Mouse (Mus musculus) thymus, postnatal 4 days (tissue): ENCODE measurements around the gene Tnrc6a.
"Not testable (repeated sequence)": the region's sequence is repeated elsewhere in the genome, so short reads cannot be mapped to it uniquely, and the experiment has no call there.

Experiments used
- DNase-seq: peaks from one replicate; pipeline ENCODE4 v3.0.0; 2021

Tnrc6a gene

DNA sequence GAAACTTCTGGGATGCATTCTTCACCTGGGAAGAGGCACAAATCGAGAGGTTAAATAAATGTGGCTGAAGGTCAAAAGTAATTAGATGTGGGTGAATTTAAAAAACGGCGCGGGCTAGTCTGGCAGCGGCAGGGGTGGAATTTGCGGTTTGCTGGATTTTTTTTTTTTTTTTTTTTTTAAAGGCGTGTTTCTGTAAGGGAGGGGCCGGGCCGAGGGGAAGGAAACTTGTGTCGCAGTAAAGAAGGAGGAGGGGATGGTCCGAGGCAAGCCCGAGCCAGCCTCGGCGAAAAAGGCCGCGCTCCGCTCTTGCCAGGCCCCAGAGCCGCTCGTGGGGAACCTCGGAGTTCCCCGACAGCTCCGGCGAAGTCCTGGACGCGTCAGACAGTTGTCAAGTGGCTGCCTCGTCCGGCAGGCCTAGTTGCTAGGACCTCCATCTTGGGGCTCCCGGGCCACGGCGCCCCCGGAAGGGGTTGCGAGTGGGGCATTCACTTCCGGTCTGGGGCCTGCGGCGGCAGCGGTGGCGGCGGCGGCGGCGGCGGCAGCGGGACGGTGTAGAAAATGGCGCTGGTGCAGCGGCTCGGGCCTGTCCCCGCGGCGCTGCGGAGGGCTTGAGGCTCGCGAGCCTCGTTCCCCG lies at the start of gene Tnrc6a:
Tnrc6a (plus strand) TSS at position 221 of the 634 bp plus-strand sequence.
- peak; percentile 93 for DNase-seq

DNA sequence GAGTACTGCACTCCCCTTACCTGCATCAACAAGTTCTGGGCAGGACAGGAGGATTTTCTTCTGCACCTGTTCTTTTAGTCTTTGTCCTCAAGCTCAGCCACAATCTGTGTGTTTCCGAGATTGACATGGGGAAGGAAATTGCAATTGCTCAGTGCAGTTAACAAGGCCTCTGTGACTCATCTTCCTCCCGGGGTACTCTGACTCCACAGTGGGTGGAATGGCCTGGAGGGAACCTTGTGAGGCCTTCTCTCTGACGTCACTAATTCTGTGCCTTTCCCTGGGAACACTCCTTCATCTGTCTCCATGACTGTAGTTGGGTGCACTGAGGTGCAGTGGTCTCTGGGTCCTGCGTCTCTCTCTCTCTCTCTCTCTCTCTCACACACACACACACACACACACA lies 41.4 kb upstream of the Tnrc6a start:
- DNase-seq: no peak

DNA sequence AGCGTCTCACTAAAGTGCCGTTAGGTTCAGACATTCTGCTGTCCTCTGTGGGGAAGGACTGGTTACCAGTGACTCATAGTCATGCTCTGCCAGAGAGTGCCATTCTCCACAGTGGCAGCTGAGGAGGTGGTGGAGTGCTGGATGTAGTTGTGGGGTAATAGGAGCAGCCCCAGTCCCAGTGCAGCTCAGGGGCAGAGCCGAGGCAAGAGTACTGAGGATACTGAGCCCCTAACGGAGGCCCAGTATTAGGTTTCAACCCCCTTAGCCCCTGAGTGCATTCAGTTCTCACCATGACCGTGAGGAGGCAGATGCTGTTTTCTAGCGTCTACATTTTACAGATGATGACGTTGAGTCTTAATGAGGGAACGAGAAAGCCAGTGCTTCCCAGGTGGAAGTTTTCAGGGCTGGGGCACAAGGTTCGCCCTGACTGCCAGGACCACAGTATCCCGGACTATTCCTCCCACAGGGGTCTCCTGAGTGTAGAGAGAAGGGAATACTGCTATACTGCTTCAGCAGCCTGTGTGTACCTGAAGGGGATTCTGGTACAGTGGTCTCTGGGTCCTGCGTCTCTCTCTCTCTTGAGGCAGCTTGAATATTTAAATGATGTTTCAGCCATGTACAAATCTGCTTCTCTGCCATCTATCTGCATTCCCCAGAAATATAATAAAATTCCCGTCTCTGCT lies 40.1 kb upstream of the Tnrc6a start:
- no peak for DNase-seq

DNA sequence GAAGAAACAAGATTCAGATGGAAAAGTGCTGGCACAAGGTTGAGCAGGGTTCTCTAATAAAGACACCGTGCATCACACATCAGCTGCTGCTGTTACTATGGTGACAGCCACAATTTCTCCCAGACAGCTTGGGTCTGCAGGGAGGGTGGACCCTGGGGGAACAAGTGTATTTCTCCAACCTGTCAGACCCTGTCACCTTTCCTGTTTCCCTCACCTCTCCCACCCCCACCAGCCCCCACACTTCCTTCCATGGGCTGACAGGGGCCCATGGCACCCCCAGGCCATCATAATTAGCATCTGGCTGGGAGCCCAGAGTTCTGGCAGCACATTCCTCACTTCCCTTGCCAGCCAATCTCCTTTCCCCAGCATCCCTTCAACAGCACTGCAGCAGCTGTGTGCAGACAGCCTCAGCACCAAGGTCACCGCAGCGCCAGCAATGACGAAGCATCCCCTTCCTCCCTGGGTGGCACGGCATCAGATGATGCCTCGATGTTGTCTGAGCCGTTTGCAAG lies 39.4 kb upstream of the Tnrc6a start:
- peak; percentile 17 for DNase-seq

DNA sequence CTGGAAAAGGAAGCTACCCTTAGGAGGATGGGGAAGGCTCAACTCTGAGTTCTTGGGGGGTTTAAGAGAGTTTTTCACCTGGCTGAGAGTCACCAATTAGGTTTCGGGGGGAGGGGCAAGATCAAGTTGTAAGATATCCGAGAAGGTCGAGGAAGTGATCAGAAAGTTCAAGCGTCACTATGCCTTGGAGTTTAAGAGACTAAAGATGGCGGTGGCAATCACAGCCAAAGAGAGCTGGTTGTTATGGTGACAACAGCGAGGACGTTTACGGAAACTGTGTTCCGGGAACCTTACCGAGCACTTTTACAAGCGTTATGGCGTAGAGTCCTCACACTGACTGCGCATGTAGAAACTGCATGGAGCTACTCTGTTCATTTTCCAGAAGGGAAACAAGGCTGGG lies 39.0 kb upstream of the Tnrc6a start:
- no peak for DNase-seq

DNA sequence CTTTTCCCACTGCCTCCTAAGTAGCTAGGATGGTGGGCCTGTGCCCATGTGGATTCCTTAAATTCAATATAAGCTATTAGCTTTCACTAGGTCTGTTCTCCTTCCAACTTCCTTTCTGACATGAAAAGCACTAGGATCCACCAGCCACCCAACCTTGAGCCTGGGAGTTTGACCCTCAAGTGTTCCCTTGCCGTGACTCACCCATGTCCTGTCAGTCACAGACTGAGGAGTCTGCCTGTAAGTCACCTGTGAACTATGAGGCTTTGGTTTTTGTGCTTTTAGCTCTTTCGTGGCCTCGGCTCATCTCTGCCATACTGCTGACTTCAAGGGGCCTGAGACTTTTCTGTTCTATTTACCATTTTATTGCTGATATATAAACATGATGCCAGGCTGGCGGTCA lies 34.8 kb upstream of the Tnrc6a start:
- DNase-seq: no peak

DNA sequence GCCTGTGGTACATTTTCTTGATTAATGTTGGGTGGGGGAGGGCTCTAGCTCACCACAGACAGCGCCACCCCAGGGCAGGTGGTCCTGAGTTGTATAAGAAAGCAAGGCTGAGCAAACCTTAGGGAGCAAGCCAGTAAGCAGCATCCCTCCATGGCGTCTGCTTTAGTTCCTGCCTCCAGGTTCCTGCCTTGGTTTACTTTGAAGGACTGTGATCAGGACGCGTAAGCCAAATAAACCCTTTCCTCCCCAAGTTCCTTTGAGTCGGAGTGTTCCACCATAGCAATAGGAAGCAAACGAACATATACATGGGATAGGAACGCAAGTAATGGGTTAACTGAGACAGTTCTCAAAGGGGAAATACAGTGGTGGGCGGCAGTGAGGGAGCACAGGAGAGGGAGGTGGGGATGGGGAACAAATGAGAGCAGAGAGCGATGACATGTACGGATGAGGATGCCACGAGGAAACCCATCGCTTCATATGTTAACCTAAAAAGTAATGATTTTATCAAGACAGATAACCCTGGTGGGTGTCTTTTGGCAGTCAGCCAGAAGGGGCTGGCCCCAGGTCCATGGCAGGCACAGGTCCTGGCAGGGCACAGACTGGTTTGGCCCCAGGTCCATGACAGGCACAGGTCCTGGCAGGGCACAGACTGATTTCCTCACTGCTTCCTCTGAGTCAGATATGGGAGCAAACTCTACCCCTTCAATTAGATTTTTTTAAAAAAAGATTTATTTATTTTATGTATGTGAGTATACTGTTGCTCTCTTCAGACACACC lies 27.2 kb upstream of the Tnrc6a start:
- DNase-seq: no peak

DNA sequence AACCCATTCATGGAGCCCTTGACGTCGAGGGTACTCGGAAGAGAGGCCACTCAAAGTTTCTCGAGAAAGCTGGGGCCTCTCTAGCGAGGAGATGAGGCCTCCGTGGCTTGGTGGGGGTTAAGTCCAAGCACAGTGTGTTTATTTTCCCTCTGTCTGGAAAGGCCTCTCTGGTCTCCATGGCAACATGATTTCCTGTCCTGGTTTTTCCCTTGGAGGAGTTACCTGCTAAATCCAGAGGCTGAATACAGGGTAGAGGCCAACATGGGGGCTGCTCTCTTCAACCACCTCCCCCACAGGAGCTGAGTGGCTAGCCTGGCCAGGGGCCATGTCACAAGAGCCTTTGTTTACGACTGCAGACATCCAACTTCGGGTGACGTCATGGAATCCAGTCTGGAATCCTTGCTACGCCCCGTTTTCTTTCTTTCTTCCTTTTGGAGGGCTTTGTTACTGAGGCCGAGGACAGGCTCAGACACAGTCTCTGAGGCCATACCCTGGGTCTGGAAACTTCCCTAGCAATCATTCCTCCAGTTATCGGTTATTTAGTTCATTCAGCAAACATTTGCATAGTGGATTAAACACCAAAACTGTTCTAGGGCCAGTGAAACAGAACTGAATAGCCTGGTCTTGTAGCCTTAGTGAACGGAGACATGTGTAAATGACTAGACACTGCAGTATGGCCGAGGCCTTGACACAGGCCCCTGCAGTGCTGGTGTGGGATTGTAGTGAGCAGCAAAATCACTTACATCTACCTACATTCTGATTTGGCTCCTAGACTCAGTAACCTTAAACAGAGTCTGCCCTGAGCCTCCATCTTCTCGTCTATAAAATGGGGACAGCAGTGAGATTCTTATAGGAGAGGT lies 25.6 kb upstream of the Tnrc6a start:
- no peak for DNase-seq

DNA sequence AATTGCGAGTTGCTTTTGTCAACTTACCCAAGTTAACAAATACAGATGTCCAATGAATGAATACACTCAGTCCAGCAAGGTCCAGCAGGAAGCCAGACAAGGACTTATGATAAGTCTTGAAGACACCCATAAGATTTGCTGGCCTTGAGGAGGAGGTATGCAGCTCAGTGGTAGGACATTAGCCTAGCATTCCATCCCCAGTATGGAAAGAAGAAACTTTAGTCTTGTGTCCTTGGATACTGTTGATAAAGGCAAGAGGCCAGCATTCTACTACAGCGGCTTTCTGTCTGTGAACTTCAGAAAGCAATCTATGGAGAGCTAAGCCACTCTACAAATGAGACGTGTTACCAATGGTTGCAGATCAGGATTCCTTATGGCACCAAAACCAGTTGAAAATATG lies 22.4 kb upstream of the Tnrc6a start:
- no peak for DNase-seq

DNA sequence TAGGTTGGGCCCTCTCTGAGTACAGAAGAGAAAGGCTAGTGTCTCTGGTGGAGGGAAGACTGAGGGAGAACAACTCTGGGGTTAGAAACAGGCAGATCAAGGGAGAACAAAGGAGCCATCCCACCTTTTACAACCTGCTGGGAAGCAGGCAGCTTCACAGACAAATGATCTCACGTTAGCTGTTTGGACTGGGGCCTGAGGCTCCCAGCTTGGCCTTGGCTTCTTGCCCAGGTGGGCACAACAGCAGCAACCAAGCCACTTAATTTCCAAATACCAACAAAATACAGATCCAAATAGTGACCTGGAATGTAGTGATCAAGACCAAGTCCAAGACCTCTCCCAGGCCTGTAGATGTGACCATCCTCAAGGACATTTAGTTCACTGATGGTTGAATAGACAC lies 18.3 kb upstream of the Tnrc6a start:
- not testable (repeated sequence) for DNase-seq

DNA sequence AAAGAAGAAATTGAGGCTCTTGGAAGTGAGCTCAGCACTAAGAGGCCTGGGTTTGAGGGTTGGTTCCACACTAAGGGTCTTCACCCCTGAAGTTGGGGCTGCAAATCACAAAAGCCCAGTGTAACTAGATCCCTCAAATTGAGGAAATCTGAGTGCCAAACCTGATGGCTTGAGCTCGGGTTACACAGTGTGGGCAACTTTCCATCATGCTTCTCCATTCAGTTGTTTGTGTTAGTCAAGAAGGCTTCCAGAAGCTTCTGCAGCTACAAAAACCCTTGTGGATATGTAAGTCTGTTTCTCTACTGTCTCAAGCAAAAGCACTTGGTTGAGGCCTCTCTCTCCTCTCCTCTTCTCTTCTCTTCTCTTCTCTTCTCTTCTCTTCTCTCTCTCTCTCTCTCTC lies 17.8 kb upstream of the Tnrc6a start:
- no peak for DNase-seq

DNA sequence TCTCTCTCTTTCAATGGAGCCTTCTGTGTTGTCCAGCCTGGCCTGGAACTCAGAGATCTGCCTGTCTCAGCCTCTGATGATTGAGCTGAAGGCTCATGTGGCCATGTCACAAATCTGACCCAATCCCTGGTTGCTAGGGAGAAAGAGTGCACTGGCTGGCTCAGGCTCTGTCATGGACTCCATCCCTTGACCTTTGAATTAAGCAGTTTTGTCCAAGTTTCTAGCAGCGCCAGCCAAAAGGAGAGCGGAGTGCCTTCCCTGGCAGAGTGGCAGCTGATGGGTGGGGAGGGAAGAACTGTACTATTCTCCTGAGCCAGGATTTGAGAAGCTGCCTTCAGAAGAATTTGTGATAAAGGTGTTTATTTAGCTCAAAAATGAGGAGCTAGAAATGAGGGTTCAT lies 17.4 kb upstream of the Tnrc6a start:
- no peak for DNase-seq

DNA sequence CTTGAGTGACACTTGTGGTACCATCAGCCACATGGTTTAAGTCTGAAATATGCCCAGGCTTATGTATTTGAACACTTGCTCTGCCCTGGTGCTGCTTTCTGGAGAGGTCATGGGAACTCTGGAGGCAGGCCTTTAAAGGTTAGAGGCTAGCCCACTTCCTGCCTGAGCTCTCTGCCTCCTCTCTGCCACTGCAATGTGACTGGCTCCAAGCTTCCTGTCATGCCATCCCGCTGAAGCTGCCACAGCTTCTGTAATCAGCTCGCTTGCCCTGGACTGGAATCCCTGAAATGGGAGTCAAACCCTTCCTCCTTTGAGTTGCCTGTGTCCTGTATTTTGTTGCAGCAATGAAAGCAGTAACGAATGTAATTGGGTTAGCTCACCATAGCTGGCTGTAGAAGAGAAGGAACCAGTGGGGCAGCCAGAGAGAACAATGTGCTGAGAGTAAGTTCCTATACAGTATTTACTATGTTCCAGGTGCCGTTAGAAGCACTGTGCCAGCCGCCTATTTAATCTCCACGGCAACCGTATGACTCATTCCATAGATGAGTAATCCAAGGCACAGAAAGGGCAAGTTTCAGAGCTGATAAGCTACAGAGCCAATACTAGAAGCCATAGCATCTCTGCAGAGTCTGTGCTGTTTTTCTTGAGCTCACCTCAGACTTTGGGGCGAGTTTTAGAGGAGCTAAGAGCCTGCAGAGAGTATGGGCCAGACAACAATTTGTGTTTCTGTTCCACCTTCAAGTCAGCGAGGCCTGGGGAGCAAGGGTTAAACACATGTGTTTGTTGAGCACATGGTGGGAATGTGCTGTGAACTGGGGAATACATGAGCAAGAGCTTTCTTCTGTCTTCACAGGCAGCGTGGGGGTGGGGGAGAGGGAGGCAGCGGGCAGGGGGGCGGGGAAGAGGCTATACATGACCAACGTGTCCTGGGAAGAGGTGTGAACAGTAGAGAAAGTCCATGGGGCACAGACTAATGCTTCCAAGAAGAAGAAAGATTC lies 15.3 kb upstream of the Tnrc6a start:
- DNase-seq: no peak

DNA sequence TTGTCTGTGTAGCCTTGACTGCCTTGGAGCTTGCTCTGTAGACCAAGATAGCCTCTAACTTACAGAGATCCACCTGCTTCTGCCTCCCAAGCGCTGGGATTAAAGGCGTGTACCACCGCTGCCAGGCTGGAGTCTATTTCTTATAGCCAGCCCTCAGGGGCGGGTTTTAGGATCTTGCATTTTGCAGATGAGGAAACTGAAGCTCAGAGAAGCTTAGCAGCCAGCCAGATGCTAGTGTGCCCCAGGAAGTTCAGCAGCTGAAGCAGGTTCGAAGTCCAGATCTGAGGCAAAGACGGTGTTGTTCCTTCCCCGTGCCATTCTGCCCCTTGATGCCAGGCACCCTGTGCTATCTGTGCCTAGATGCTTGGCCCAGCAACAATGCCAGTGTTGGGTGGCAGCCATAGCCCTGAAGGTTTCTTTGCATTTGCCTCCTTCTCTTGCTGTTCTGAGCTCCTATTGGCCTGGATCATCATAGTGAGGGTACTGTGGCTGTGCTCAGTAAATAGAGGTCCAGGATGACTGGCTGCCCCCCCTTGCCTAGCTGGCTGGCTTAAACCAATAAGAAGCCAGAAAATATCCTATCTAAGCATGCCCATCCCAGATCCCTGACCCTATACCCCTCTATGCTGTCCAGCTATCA lies 14.2 kb upstream of the Tnrc6a start:
- no peak for DNase-seq

DNA sequence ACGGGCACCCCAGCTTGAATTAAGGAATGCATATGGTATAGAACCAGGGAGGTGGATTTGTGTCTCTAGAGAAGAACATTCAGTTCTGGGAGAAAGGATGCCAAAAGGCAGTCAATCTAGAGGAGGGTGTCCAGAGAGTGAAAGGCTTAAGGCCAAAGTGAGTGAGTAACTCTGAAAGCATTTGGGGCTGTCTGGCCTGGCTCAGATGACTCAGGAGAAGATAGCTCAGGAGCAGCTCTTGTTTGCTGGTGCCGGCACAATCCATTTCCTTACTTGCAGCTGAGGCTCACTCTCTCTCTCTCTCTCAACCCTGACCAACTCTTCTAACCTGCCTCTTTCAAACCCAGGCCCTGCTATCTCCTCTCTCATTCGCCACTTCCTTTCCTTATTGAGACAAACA lies 13.6 kb upstream of the Tnrc6a start:
- DNase-seq: no peak

DNA sequence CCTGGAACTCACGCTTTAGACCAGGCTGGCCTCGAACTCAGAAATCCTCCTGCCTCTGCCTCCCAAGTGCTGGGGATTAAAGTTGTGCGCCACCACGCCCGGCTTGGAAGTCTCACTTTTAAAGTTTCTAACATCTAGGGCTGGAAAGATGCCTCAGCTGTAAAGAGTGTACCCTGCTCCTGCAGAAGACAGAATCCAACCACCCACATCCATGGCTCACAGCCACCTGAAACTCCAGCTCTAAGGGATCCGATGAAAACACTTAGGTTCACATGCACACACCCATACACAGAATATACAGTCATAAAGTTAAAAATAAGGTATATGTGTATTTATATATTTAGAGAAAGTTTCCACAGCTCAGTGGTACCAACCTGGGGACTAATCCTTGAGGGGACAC lies 10.1 kb upstream of the Tnrc6a start:
- DNase-seq: no peak

DNA sequence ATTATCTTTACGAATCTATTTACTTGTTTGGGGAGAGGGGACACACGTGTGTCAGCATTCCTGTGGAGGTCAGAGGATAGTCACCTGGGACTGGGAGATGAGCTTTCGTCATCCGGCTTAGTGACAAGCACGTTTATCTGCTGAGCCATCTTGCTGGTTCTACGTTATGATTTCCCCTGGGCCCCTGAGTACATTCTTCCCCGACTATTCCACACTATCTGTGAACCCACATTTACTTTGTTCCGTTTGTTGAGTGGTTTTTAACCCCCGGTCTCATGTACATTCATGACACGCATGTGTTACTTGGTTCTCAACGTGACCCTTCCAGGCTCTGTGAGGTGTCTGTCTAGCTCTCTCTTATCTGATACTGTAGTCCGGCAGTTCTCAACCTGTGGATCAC lies 6.9 kb upstream of the Tnrc6a start:
- DNase-seq: no peak

DNA sequence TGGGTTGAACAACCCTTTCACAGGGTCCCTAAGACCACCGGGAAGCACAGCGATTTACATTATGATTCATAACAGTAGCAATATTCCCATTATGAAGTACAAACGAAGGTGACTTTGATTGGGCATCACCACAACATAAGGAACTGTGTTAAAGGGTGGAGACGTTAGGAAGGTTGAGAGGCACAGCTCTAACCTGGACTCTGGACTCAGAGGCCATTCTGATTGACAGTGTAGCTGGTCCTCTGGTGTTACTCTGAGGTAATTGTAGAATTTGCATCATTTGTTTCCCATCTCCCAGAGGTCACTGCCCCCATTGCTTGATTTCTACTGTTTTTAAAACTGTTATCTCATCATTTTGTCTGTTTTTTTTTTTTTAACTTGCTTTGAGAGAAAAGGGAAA lies 6.5 kb upstream of the Tnrc6a start:
- DNase-seq: no peak

DNA sequence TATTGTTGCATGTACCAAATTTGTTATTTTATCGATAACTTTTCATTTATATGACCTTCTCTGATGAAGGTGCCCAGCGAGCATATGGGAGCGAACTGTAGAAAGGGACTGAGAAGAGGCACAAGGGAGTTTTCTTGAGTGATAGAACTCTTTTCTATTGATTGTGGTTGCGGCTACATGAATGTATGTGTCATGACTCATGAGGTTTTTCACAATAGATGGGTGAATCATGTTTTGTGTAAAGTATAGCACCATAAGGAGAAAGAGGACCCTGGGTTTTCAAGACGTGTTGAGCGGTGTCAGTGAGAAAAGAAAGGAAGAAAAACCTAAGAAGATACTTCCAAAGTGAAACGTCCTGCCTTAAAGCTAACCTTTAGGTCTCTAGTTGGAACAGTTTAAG lies 3.2 kb upstream of the Tnrc6a start:
- no peak for DNase-seq

DNA sequence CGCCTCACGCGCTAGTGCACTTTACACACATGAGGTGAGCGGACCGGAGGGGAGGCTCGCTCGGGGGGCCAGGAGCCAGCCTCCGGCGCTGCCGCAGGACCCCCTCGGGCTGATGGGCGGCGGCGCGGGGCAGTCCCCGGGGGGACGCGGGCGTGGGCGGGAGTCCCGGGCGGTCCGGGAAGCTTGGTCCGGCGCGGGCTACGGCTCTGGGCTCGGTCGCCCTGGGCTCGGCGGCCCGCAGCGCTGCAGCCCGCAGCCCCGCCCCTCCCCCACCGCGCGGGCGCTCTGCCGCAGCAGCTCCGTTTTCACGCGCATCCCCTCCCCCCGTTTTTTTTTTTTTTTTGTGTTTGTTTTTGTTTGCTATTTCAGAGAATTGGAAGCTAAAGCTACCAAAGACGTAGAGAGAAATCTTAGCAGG lies 623 bp downstream of the Tnrc6a start:
- DNase-seq: no peak

DNA sequence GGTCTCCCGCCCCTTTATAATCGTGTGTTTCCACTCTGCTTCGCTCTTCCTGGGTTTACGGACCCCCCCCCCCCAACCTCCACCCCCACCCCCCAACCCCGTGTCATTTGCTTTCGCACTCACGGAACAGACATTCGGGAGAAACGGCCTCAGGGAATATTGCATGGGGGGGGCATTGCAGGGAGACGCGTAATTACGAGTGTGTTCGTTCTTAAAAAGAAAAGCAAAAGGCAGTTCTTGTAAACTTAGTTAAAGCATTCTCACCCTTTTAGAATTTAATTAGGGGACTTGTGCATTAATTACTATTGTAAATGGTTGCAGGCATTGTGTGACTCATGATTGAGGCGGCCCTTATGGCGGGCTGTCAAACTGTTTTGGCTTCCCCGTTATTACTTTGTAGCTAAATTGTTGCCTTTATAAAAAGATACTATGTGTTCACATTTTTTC lies 1.1 kb downstream of the Tnrc6a start:
- no peak for DNase-seq
